Mouse (Mus musculus) lung, postnatal 25 days (tissue): ENCODE data around the gene Vax1.

Experiments used
- DNase-seq: peaks from one replicate; pipeline ENCODE4 v3.0.0; 2022; ENCODE audit warnings: low spot score

The Vax1 gene

DNA sequence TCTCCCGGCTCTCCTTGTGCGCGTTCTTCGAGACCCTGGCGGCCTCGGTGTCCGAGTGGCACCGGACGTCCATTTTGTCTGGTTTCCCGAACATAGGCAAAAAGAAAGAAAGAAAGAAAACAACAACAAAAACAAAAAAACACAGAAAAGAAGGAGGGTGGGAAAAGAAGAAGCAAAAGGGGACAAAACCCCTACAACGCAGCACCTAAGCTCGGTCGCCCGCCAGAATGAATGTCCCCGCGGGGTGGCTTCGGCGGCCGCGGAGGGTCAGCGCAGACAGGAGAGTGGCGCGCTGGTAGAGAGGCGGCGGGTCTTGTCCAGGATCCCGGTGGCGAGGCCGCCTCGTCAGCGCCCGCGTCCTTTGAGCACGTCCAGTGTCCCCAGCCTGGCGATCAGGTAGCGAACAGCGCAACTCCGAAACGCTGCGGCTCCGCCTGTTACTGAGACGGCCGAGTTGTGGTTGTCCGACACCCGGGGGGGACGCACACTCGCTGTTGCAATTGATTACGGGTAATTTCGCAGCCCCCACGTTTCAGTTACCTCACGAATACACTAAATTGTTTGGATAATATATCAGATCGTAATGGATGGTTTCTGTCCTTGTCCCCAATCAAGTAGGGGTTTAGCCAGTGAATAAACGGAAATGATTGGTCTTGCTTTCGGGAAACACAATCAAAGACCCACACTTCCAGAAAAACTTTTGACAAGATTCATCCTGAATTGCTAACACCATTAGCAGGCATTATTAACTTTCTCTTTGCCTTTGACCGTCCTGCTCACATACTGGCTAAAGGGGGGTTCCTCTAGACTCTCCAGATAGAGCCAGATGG, at the start of gene Vax1:
Gene Vax1 (minus strand): TSS at position 121 of the 830 bp plus-strand sequence.
- DNase-seq = no peak

DNA sequence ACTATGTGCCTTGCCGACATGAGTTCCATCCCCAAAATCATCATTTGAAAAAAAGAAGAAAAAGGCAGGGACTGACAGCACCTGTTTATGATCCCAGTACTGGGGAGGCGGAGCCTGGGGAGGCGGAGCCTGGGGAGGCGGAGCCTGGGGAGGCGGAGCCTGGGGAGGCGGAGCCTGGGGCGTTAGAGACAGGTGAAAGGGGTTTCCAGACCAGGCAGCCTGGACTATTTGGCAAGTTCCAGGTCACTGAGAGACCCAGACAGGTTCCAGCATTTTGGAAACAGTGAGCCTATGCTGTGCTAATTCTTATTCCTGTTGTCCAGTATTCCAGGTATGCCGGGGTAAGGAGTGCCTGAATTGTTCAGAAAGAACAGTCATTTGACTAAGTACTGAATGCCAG, 49.1 kb upstream of the Vax1 start, which contains the start of gene Kcnk18:
Gene Kcnk18 (plus strand): TSS at position 224 of the 400 bp plus-strand sequence.
- DNase-seq = no peak

DNA sequence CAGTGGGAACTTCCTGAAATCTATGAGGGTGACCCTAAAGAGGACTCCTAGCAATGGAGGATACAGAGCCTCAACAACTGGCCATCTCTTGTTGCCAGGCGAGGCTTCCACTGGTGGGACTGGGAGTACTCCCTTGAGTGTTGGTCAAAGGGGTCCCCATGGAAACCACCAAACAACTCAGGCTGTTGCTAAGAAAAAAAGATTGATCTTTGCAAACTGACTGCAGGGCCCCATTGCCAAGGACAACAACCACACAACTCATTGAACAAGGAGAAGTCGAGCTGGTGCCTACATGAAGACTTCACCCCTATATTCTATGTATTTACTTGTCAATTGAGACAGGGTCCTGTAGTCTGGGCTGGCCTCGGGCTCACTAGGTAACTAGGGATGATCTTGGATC, 47.0 kb upstream of the Vax1 start:
- DNase-seq = no peak

DNA sequence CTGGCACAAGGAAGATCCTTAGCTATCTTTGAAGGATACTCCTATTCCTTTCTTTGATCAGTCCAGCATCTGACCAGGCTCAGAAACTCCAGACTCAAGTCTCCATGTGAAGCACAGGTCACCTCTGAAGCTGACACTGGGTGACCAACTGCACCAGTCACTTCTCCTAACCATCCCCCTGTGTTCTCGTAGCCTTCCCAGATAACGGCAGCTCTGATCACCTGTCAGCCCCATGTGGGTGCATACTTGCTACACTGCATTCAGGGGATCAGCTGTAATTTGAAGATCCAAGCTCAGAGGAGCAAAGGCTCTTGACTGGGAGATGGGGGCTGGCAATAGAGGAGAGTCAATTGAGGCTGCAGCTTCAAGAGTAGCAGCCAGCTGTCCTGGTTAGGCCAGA, 39.1 kb upstream of the Vax1 start:
- DNase-seq = no peak

DNA sequence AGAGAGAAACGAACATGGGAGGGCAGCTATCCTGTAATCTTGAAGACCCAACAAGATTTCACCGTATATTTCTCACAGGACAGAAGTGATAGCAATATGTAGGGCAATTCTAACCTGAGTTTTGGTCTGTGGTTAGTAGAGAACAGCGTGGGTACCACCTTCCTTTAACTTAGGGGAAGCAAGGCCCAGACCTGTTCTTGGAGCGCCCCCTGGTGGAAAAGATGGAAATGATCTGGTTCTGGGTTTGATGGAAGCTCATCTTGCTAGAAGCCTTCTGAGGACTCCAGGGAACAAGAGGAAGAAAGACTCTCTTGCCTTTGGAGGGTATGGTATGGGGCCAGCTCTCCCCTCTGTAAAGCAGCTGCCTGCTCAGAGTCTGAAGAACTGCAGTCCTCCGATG, 38.6 kb upstream of the Vax1 start:
- peak; percentile 39 for DNase-seq

DNA sequence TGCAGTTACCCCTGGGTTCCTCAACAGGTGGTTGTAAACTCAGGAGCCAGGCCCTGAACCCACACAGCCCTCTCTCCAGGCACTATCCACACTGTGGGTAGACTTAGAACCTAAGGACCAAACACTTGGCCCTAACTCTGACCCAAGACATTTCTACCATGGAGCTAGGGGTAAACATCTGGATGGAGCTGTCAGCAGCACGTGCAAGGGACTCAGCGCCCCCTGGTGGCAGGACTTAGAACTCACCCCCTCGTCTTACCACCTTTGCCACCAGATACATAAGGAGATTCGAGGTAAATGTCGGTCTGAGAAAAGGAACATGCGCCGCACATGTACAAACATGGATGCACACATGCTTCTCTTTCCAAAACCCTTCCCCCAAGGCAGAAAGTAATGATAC, 28.3 kb upstream of the Vax1 start:
- peak; percentile 43 for DNase-seq

DNA sequence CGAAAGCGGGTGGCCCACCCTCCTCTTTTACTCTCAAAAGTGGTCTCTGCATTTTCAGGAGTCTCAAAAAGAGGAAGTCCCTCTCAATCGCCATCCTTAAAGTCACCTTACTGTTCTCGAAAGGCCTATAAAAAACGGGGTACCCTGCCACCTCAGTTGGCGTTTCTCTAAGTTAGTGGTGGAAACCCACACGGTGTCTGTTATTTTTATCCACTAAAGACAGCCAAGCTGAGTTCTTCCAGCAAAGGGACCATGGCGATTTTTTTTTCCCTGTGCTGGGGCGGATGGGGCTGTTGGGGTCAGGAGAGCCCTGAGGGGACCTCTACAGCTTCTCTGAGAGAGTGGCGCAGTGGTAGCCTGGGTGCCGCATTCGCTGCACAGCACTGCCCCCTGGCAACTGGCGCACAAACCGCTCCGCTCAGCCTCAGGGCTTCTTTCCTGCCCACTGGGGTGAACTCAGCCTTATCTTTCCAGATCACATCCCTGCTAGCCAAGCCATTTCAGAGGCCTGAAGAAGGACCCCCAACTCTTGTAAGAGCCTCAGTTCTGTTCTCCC, 26.3 kb upstream of the Vax1 start:
- DNase-seq = peak; percentile 31

DNA sequence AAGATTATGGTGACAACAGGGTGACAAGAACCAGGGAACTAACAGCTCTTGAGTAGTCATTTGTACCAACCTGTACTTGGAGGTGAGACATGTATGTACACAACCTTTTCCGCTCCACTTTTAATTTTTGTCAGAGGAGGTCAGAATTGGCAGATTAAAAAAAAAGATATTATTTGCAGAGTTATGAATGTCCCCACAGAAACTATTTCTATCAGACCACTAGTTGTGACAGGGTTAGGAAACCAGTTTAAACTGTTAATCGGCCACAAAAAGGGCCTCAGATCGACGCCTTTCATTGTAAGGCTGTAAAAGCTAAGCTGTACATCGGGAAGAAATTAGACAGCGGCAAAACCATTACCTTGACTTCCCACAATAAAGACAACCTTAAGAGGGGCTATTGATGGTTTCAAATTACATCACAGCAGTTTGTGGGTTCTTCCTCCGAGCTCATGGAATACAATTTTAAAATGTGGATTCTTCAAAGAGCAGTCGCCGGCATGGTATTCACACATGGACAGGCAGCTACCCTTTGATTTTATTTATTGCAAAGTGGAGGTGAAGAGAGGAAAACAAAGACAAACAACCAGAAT, 25.4 kb upstream of the Vax1 start:
- no peak for DNase-seq

DNA sequence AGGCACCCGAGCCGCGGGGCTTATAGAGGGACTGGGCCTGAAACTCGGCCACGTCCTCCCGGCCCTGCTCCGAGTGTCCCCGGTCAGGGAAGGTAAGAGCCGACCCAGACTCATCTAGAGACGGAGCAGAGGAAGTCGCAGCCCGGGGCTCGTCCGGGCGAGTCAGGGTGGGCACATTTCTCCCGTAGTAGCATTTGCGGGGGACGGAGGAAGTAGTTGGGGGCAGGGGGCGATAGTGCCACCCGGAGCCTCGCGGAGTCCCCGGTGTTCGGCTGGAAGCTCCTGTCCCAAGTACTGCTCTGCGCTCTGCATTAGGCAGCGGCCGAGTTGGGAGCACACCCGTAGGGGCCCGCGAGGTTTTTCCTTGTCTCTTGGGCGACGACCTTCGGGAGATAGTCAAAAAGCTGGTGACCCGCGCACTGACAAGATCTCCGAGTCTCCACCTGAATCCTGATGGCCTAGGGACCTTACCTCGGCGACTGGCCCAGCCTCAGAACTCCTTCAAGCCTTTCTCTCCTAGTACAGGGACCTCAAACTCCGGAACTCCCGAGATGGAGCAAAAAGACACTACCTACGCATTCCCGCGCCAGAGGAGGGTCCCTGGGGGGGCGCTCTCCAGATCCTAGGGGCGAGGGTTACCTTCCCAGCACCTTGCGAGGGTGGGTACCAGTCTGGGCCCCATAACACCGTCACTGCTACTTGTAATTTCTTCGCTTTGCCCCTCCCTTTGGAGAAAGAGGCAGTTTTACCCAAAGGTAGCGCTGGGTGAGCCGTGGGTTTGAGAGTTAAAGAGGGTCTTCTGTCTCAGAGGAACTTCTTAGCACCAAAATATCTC, 24.3 kb upstream of the Vax1 start:
- DNase-seq = no peak

DNA sequence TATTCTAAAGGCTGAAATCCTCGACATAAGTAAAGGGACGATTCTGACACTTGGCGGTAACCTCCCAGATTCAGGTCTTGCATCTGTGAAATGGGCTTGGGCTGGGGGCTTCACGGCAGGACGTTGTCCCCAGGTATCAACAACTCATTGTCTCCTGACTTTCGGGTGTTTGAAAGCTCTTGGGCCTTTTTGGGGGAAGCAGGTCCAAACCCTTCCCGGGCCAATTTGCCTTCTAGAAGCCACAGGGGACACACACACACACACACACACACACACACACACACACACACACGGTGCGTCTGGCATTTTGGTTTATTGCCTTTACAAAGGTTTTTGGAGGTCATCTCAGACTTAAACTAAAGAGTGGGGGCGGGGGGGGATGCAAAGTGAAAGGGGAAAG, 23.6 kb upstream of the Vax1 start:
- no peak for DNase-seq

DNA sequence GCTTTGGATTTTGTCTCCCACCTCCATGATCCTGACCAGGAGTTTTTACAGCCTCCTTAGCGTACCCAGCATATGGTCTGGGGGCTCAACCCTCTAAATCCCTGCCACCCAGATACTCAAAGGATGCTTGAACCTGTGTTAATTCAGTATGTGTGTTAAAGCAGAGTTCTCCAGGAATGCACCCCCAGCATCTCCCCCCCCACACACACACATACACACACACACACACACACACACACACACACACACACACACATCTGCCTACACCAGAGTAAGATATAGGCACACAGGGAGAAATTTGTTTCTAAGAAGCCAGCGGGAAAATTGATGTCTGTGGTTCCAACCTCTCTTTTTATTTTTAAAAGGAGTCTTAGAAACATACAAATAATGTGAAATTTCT, 22.6 kb upstream of the Vax1 start:
- no peak for DNase-seq

DNA sequence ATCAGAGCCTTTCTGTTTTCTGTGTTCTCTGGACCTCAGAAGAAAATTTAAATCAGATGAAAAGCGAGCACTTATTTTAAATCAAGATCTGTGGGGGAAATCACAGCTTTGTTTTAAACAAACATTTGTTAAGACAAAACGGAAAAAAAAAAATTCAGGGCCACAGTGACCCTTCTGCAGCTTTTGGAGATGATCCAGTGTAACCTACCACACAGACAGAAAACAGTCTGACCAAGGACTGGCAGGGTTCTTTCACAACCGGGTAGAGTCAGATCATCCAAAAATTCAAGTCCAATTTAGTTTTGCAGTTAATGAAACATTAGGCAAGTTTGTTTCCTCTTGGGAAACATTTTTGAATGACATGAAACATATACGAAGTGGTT, 21.3 kb upstream of the Vax1 start:
- DNase-seq = no peak

DNA sequence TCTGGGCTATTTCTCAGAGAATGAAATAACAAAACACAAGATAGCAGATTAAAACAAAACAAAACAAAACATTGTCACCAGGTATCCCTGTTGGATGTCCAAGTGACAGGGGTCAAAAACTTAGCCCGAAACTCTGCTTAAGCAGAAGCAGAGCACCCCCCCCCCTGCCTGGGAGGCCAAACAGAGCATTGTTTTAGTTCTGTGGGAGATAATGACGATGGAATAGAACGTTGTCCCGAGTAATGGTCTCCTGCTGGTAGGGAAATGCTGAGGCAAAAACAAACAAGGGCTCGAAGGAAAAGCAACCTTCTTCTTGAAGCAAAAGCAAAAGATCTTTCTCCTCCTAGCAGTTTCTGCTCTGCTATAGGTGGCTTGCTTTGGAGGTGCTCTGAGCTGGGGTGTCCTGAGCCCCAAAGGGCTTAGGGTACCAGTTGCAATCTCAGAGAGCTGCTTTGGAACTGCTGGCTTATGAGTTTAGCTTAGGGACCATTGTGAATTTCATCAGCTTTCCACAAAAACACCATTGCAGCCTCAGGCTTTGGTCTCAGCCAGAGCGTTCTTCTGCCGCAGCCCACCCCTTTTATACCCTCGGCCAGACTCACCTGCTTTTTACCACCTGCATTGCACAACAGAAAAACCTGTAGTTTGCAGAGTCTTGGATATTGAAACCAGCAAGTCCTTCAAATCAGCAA, 20.7 kb upstream of the Vax1 start:
- no peak for DNase-seq

DNA sequence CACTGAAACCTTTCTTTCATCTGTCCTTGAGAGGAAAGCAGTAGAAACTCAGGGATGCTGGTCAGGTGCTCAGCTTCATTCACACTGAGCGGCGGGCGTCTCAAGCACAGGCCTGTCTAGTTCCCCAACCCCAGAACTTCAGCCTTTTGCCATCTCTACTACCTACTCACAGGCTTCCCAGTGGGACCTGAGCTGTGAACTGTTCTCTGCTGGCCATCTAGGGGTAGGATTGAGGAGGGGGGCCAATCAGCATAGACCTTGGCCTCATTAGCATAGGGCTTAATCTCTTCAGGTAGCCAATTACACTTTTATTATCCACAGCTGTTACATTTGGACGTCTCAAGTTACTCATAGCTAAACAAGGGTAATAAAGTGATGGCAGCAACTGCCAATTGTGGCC, 19.1 kb upstream of the Vax1 start:
- DNase-seq = no peak

DNA sequence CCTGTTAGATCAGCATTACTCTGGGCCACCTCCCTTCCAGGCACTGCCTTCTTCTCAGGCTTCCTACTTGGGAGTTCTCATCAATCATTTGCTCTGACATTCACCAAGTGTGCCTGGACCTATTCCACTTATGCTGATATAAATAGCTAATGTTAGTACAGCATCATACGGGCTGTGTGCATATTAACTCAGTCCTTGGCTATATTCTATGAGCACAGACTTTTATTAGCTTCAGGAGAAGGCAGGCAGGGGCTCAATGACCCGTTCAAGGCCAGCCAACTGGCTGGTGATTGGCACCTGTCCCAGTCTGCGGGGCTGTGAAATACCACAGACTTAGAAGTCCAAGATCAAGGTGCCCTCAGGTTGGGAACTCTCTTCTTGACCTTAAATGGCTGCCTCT, 14.1 kb upstream of the Vax1 start:
- DNase-seq = no peak

DNA sequence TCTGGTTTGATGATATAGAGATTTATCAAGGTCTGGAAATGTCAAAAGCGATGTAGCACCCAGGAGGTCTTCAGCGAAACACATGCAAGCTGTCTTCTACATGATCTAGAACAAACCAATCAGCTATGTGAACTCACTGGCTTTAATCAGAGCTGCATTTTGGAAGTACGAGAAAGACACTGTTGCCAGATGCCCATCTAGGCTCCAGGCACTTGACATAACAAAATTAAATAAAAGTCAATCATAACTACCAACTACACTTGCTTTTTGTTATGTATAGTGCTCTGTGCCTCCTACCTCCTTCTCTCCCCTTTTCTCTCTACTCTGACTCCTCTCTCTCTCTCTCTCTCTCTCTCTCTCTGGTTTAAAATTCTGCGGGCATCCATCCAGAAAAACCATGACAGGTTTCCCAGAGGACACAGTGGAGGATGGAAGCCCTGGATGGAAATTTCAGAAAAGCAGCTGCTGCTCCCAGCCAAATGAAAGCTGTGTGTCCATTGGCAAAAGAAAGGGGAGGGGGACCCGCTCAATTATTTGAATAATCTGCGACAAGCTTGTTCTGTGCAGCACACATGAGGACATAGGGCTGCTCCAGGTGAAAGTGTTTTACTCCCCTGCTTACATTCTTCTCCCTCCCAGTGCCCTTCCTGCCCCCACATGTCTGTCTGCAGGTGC, 3.6 kb upstream of the Vax1 start:
- DNase-seq = no peak

DNA sequence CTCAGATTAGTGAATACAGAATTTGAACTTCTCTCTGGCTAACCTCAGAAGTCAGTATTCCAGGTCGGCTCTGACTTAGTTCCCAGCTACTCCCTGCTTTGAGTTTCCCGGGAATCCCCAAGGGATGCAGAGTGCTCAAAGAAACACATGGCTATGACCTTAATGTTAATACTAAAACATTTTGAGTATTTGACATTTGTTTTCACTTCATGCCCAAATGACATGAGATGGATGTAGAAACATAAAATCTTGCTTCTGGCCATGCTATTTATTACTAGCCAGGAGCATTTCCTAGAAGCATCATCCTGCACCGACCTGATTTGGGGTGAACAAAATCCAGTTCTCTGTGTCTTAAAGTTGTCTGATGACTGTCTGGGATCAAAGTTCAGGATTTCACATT, 2.9 kb upstream of the Vax1 start:
- no peak for DNase-seq

DNA sequence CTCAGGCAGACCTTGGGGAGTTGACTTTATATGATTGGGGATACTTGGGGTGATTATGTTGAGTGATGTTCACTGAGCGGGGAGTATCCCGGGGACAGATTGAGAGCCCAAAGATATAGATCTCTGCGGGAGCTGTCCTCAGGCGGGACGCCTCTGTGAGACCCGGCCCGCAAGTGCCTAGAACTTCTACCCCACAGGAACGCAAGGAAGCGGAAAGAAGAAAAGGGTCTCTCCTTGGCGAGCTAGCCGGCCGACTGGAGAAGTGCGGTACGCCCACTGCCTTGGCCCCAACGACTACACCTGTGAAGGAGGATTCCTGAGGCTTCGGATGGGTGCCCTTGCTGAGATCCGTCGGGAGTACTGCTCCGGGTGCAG, 2.0 kb upstream of the Vax1 start:
- DNase-seq = no peak

DNA sequence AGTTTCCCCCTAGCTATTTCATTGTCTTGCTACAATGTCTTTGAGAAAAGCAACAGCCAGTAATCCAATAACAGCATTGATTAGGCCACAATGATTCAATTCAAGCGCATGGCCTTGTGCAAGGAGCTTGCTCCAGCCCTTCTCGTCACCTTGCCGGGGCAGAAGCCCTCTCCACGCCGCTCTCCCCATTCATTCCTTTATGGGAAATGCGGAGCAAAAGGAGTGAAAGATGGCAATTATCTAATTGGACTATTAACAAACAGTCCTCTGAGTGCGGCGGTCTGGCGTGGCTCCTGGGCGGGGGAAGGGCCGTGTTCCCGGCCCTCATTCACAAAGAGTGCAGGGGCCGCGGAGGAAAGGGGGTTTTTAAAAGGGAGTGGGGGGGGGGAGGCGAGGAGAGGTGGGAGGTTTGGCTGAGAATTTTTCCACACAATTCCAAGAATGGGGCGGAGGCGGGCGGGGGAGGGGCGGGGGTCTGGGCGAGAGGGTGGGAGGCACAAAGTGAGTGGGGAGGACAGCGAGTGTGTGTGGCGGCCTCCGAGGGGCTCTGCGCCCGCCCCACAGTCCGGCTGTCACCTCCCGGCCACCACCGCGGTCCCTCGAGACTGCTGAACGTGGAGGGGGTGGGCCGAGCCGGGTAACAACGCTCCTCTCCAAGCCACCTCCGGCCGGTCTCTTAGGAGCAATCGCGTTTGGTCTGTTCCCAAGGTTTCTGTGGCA, 1.5 kb upstream of the Vax1 start:
- DNase-seq = no peak

DNA sequence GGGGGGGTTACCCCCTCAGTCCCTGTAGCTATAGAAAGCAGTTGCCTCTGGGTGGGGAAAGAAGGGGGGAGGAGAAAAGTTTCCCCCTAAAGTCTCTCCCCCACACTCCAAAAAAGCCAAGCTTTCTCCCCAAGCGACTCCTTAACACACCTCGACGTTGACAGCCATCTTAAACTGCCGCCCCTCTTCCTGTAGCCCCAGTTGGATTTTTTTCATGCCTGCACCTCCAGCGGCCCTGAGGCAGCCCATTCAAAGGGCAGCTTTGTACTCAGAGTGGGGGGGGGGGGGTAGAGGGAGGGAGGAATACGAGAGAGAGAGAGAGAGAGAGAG, 875 bp upstream of the Vax1 start:
- DNase-seq = no peak
